In the genomic region with DNA sequence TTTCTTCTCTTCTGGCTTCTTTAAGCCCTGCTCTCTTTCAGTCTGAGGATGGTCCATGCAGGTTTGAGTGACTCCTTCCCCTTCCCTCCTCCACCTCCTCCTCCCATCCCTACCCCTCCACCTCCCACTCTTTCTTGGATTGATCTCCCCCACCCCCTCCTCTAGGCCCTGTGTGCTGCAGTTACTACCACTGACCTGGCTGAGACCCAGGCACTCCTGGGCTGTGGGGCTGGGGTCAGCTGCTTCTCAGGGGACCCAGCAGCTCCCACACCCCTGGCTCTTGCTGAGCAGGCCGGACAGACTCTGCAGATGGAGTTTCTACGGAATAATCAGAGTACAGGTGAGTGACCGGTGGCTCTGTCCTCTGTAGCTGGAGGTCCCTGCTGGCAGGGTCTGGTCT, we compare ENCODE assay signal across 13 mouse cellular contexts. TPM values are rescaled to one million over a fixed set of nuclear protein-coding genes. Genes with fewer than 3 reads are reported as not detected.
DNase-seq lines count a peak whose midpoint lies in the region; ATAC-seq lines count a peak whose summit lies in the region.
"Had no signal": no experiment of that assay in that cellular context is flagged by ENCODE, and none has a peak within 500 bp of the region (broad histone marks: within the 10 kb centered on the region; RNA-seq: fewer than 3 reads in every experiment).

No protein-coding gene starts in this region.

- no peaks in the 10 kb centered on the region for H3K27me3 ChIP-seq in hindbrain, embryonic 11.5 days (ENCODE audit: control insufficient read depth, insufficient read depth, low read length)
- H3K27me3 ChIP-seq in hindbrain, embryonic 16.5 days (replicated peaks; ENCODE audit: control insufficient read depth, insufficient read depth, low read length), result no peaks in the 10 kb centered on the region
- no peaks in the 10 kb centered on the region for H3K27me3 ChIP-seq in midbrain, embryonic 16.5 days (ENCODE audit: control insufficient read depth, insufficient read depth, low read depth, low read length)
- H3K27me3 ChIP-seq in midbrain, embryonic 14.5 days (ENCODE audit: control insufficient read depth, insufficient read depth, low read length), result no peaks in the 10 kb centered on the region
- H3K27me3 ChIP-seq in intestine, embryonic 16.5 days (replicated peaks; ENCODE audit: control insufficient read depth, insufficient read depth, low read length), result no peaks in the 10 kb centered on the region
- H3K27me3 ChIP-seq in stomach, embryonic 16.5 days (ENCODE audit: control insufficient read depth, insufficient read depth, low read length), result no peaks in the 10 kb centered on the region

- no peak for DNase-seq in hindbrain, embryonic 11.5 days (ENCODE audit: low spot score)
- no peak for DNase-seq in midbrain, embryonic 14.5 days
- DNase-seq in thymus, postnatal 10 days (ENCODE audit: low spot score in 2 of 2), result no peak
- DNase-seq: cerebellum, adult 11 months had no signal

- H3K4me1 ChIP-seq in hindbrain, embryonic 11.5 days (replicated peaks; ENCODE audit: control insufficient read depth, insufficient read depth, low read length), result no peaks in the 10 kb centered on the region
- no peaks in the 10 kb centered on the region for H3K4me1 ChIP-seq in hindbrain, embryonic 16.5 days (ENCODE audit: control insufficient read depth, insufficient read depth, low read depth, low read length)
- no peaks in the 10 kb centered on the region for H3K4me1 ChIP-seq in midbrain, embryonic 16.5 days (ENCODE audit: control insufficient read depth, insufficient read depth, low read length)
- H3K4me1 ChIP-seq in midbrain, embryonic 14.5 days (ENCODE audit: control insufficient read depth, insufficient read depth, low read length), result no peaks in the 10 kb centered on the region
- H3K4me1 ChIP-seq in intestine, embryonic 16.5 days (ENCODE audit: control insufficient read depth, insufficient read depth, low read length), result peaks cover 22% of the 10 kb centered on the region
- H3K4me1 ChIP-seq in stomach, embryonic 16.5 days (ENCODE audit: control insufficient read depth, insufficient read depth, low read length), result peaks cover 43% of the 10 kb centered on the region

- H3K27ac ChIP-seq in hindbrain, embryonic 11.5 days (ENCODE audit: low read depth, low read length), result 0 out of 2 replicates have a peak overlapping the region, but pooled peaks have one; percentile 6
- no peak overlapping the region for H3K27ac ChIP-seq in hindbrain, embryonic 16.5 days (ENCODE audit: low read depth, low read length)
- no peak overlapping the region for H3K27ac ChIP-seq in midbrain, embryonic 16.5 days (ENCODE audit: low read length)
- no peak overlapping the region for H3K27ac ChIP-seq in midbrain, embryonic 14.5 days (replicated peaks; ENCODE audit: low read depth, low read length)
- peak overlapping the region; percentile 91 for H3K27ac ChIP-seq in intestine, embryonic 16.5 days (ENCODE audit: low read length)
- peak overlapping the region; percentile 98 for H3K27ac ChIP-seq in stomach, embryonic 16.5 days (ENCODE audit: low read length)

- no peak overlapping the region for H3K4me2 ChIP-seq in hindbrain, embryonic 11.5 days (replicated peaks; ENCODE audit: low read depth, low read length)
- H3K4me2 ChIP-seq in hindbrain, embryonic 16.5 days (ENCODE audit: low read length), result no peak overlapping the region
- H3K4me2 ChIP-seq in midbrain, embryonic 16.5 days (ENCODE audit: low read length), result no peak overlapping the region
- H3K4me2 ChIP-seq in midbrain, embryonic 14.5 days (ENCODE audit: low read length), result no peak overlapping the region
- peak overlapping the region; percentile 56 for H3K4me2 ChIP-seq in intestine, embryonic 16.5 days (ENCODE audit: low read depth, low read length)
- peak overlapping the region; percentile 59 for H3K4me2 ChIP-seq in stomach, embryonic 16.5 days (ENCODE audit: low read depth, low read length)

- no peaks in the 10 kb centered on the region for H3K9me3 ChIP-seq in hindbrain, embryonic 11.5 days (ENCODE audit: control insufficient read depth, low read length)
- H3K9me3 ChIP-seq in hindbrain, embryonic 16.5 days (ENCODE audit: control insufficient read depth, low read length), result no peaks in the 10 kb centered on the region
- H3K9me3 ChIP-seq in midbrain, embryonic 16.5 days (replicated peaks; ENCODE audit: control insufficient read depth, low read length, poor library complexity, severe bottlenecking), result no peaks in the 10 kb centered on the region
- no peaks in the 10 kb centered on the region for H3K9me3 ChIP-seq in midbrain, embryonic 14.5 days (ENCODE audit: control insufficient read depth, low read length)
- no peaks in the 10 kb centered on the region for H3K9me3 ChIP-seq in intestine, embryonic 16.5 days (ENCODE audit: control insufficient read depth, low read length)
- H3K9me3 ChIP-seq in stomach, embryonic 16.5 days (replicated peaks; ENCODE audit: control insufficient read depth, low read length), result no peaks in the 10 kb centered on the region

- WGBS in hindbrain, embryonic 11.5 days, result 57% methylated on average over 3 of the region's 3 CpGs
- WGBS in hindbrain, embryonic 16.5 days, result 71% methylated on average over 3 of the region's 3 CpGs
- WGBS in midbrain, embryonic 16.5 days, result 62% methylated on average over 3 of the region's 3 CpGs
- WGBS in midbrain, embryonic 14.5 days, result 68% methylated on average over 3 of the region's 3 CpGs
- WGBS in intestine, embryonic 16.5 days, result 74% methylated on average over 3 of the region's 3 CpGs
- 53% methylated on average over 3 of the region's 3 CpGs for WGBS in stomach, embryonic 16.5 days

- no peak overlapping the region for H3K4me3 ChIP-seq in hindbrain, embryonic 11.5 days (ENCODE audit: low read depth, low read length)
- H3K4me3 ChIP-seq in hindbrain, embryonic 16.5 days (ENCODE audit: low read length), result no peak overlapping the region
- H3K4me3 ChIP-seq in midbrain, embryonic 16.5 days (ENCODE audit: low read depth, low read length), result no peak overlapping the region
- H3K4me3 ChIP-seq in midbrain, embryonic 14.5 days (replicated peaks; ENCODE audit: low read depth, low read length), result no peak overlapping the region
- peak overlapping the region; percentile 47 for H3K4me3 ChIP-seq in intestine, embryonic 16.5 days (ENCODE audit: low read length)
- peak overlapping the region; percentile 53 for H3K4me3 ChIP-seq in stomach, embryonic 16.5 days (replicated peaks; ENCODE audit: low read length)

- no peak overlapping the region for H3K9ac ChIP-seq in hindbrain, embryonic 11.5 days (ENCODE audit: low read depth, low read length)
- no peak overlapping the region for H3K9ac ChIP-seq in hindbrain, embryonic 16.5 days (ENCODE audit: low read depth, low read length)
- 0 out of 2 replicates have a peak overlapping the region, but pooled peaks have one; percentile 10 for H3K9ac ChIP-seq in midbrain, embryonic 16.5 days (ENCODE audit: low read depth, low read length)
- H3K9ac ChIP-seq in midbrain, embryonic 14.5 days (replicated peaks; ENCODE audit: low read length), result no peak overlapping the region
- H3K9ac ChIP-seq in intestine, embryonic 16.5 days (ENCODE audit: low read depth, low read length), result peak overlapping the region; percentile 66
- peak overlapping the region; percentile 75 for H3K9ac ChIP-seq in stomach, embryonic 16.5 days (ENCODE audit: low read length)

- H3K36me3 ChIP-seq in hindbrain, embryonic 11.5 days (ENCODE audit: control insufficient read depth, insufficient read depth, low read length), result no peaks in the 10 kb centered on the region
- H3K36me3 ChIP-seq in hindbrain, embryonic 16.5 days (ENCODE audit: control insufficient read depth, insufficient read depth, low read length), result no peaks in the 10 kb centered on the region
- no peaks in the 10 kb centered on the region for H3K36me3 ChIP-seq in midbrain, embryonic 16.5 days (ENCODE audit: control insufficient read depth, insufficient read depth, low read length)
- H3K36me3 ChIP-seq in midbrain, embryonic 14.5 days (ENCODE audit: control insufficient read depth, insufficient read depth, low read length), result no peaks in the 10 kb centered on the region
- H3K36me3 ChIP-seq in intestine, embryonic 16.5 days (ENCODE audit: control insufficient read depth, insufficient read depth, low read length), result peaks cover 30% of the 10 kb centered on the region
- H3K36me3 ChIP-seq in stomach, embryonic 16.5 days (ENCODE audit: control insufficient read depth, insufficient read depth, low read length), result peaks cover 23% of the 10 kb centered on the region

- 0 out of 2 replicates have a peak, but pooled peaks have one; percentile 6 for ATAC-seq in hindbrain, embryonic 11.5 days (ENCODE audit: low FRiP score)
- ATAC-seq in hindbrain, embryonic 16.5 days, result no peak
- no peak for ATAC-seq in midbrain, embryonic 16.5 days
- no peak for ATAC-seq in midbrain, embryonic 14.5 days (ENCODE audit: low FRiP score, low TSS enrichment)
- peak; percentile 6; the same call in 1 of the 2 replicates for ATAC-seq in intestine, embryonic 16.5 days
- ATAC-seq in stomach, embryonic 16.5 days (ENCODE audit: insufficient read depth, low FRiP score), result peak; percentile 1; the same call in 1 of the 2 replicates
- no peak for ATAC-seq in megakaryocyte, adult 5-6 weeks (ENCODE audit: poor library complexity, severe bottlenecking)

RNA-seq across cellular contexts. Expression of gene Gm45837, which starts 16.1 kb away (rescaled TPM):
- 0.99 TPM in 1 of 2 replicates, not detected in the other for polyA plus RNA-seq in hindbrain, embryonic 11.5 days (2014; fragmentation: Nextera tagmentation; extraction: Ambion mirVana)
- polyA plus RNA-seq in hindbrain, embryonic 16.5 days (2015; fragmentation: Nextera tagmentation; extraction: Ambion mirVana), result 0.61 TPM in 1 of 2 replicates, not detected in the other
- polyA plus RNA-seq in midbrain, embryonic 16.5 days (2015; fragmentation: Nextera tagmentation; extraction: Ambion mirVana), result 0.65 and 0.69 TPM in 2 replicates
- polyA plus RNA-seq in midbrain, embryonic 14.5 days (2014; fragmentation: Nextera tagmentation; extraction: Ambion mirVana), result not detected in 2 replicates
- not detected in 2 replicates for polyA plus RNA-seq in intestine, embryonic 16.5 days (2015; fragmentation: Nextera tagmentation; extraction: Ambion mirVana)
- polyA plus RNA-seq in stomach, embryonic 16.5 days (2015; fragmentation: Nextera tagmentation; extraction: Ambion mirVana), result 5.4 and 5.7 TPM in 2 replicates
- total RNA-seq in megakaryocyte, adult 5-6 weeks (2015), result 10.2 TPM in 1 of 2 replicates, not detected in the other
- total RNA-seq in megakaryocyte, adult 5-6 weeks (2017), result 35.6 TPM in 1 of 2 replicates, not detected in the other
- total RNA-seq: adrenal gland, adult 2 months; ES-E14; megakaryocyte progenitor cell, adult 5-6 weeks had no signal
- polyA plus RNA-seq: spleen, adult 2 months had no signal

RNA-seq across cellular contexts. Expression of gene Pde2a, which starts 26.9 kb away (rescaled TPM):
- 14.4 and 17.8 TPM in 2 replicates for polyA plus RNA-seq in hindbrain, embryonic 11.5 days (2014; fragmentation: Nextera tagmentation; extraction: Ambion mirVana)
- polyA plus RNA-seq in hindbrain, embryonic 16.5 days (2015; fragmentation: Nextera tagmentation; extraction: Ambion mirVana), result 33.5 and 41.6 TPM in 2 replicates
- 31.6 and 35.5 TPM in 2 replicates for polyA plus RNA-seq in midbrain, embryonic 16.5 days (2015; fragmentation: Nextera tagmentation; extraction: Ambion mirVana)
- polyA plus RNA-seq in midbrain, embryonic 14.5 days (2014; fragmentation: Nextera tagmentation; extraction: Ambion mirVana), result 23.0 and 25.7 TPM in 2 replicates
- polyA plus RNA-seq in intestine, embryonic 16.5 days (2015; fragmentation: Nextera tagmentation; extraction: Ambion mirVana), result 23.0 and 23.5 TPM in 2 replicates
- polyA plus RNA-seq in stomach, embryonic 16.5 days (2015; fragmentation: Nextera tagmentation; extraction: Ambion mirVana), result 16.0 and 19.0 TPM in 2 replicates
- 35.4 and 37.5 TPM in 2 replicates for total RNA-seq in megakaryocyte, adult 5-6 weeks (2015)
- total RNA-seq in megakaryocyte, adult 5-6 weeks (2017), result 25.7 and 65.8 TPM in 2 replicates

RNA-seq across cellular contexts. Expression of gene Arap1, which starts 46.7 kb away (rescaled TPM):
- polyA plus RNA-seq in hindbrain, embryonic 11.5 days (2014; fragmentation: Nextera tagmentation; extraction: Ambion mirVana), result 13.9 and 14.2 TPM in 2 replicates
- 12.8 and 13.8 TPM in 2 replicates for polyA plus RNA-seq in hindbrain, embryonic 16.5 days (2015; fragmentation: Nextera tagmentation; extraction: Ambion mirVana)
- polyA plus RNA-seq in midbrain, embryonic 16.5 days (2015; fragmentation: Nextera tagmentation; extraction: Ambion mirVana), result 8.8 and 11.4 TPM in 2 replicates
- 2.0 and 8.7 TPM in 2 replicates for polyA plus RNA-seq in midbrain, embryonic 14.5 days (2014; fragmentation: Nextera tagmentation; extraction: Ambion mirVana)
- polyA plus RNA-seq in intestine, embryonic 16.5 days (2015; fragmentation: Nextera tagmentation; extraction: Ambion mirVana), result 60.9 and 61.8 TPM in 2 replicates
- polyA plus RNA-seq in stomach, embryonic 16.5 days (2015; fragmentation: Nextera tagmentation; extraction: Ambion mirVana), result 105 and 111 TPM in 2 replicates
- 141 and 152 TPM in 2 replicates for total RNA-seq in megakaryocyte, adult 5-6 weeks (2015)
- 211 and 245 TPM in 2 replicates for total RNA-seq in megakaryocyte, adult 5-6 weeks (2017)

Comparison
In these comparisons a context has a peak if more than half of its experiments do, and no peak if none do; other contexts are left out.
1. ATAC-seq: peak in hindbrain, embryonic 11.5 days (single experiment), intestine, embryonic 16.5 days (single experiment) and stomach, embryonic 16.5 days (single experiment); none in hindbrain, embryonic 16.5 days (single experiment), midbrain, embryonic 16.5 days (single experiment), midbrain, embryonic 14.5 days (single experiment) and megakaryocyte, adult 5-6 weeks (single experiment).
2. H3K27ac ChIP-seq: peak in hindbrain, embryonic 11.5 days (single experiment), intestine, embryonic 16.5 days (single experiment) and stomach, embryonic 16.5 days (single experiment); none in hindbrain, embryonic 16.5 days (single experiment), midbrain, embryonic 16.5 days (single experiment) and midbrain, embryonic 14.5 days (single experiment).
3. H3K9ac ChIP-seq: peak in midbrain, embryonic 16.5 days (single experiment), intestine, embryonic 16.5 days (single experiment) and stomach, embryonic 16.5 days (single experiment); none in hindbrain, embryonic 11.5 days (single experiment), hindbrain, embryonic 16.5 days (single experiment) and midbrain, embryonic 14.5 days (single experiment).
4. H3K4me2 ChIP-seq: peak in intestine, embryonic 16.5 days (single experiment) and stomach, embryonic 16.5 days (single experiment); none in hindbrain, embryonic 11.5 days (single experiment), hindbrain, embryonic 16.5 days (single experiment), midbrain, embryonic 16.5 days (single experiment) and midbrain, embryonic 14.5 days (single experiment).
5. H3K4me3 ChIP-seq: peak in intestine, embryonic 16.5 days (single experiment) and stomach, embryonic 16.5 days (single experiment); none in hindbrain, embryonic 11.5 days (single experiment), hindbrain, embryonic 16.5 days (single experiment), midbrain, embryonic 16.5 days (single experiment) and midbrain, embryonic 14.5 days (single experiment).